Mouse (Mus musculus): ENCODE data around the gene Erf. TPM values are rescaled to one million over a fixed set of nuclear protein-coding genes. Genes with fewer than 3 reads are reported as not detected.

Erf gene
- polyA plus RNA-seq, 1 experiment from 2014 or later = 3.3 TPM

- ATAC-seq (replicated peaks) = no peak
- Histone ChIP-seq H3K27me3 (replicated peaks) (no peaks in the 10 kb centered on the region), H3K36me3 (replicated peaks) (no peaks in the 10 kb centered on the region), H3K27ac (no peak overlapping the region), H3K9me3 (no peaks in the 10 kb centered on the region), H3K4me1 (peaks cover 26% of the 10 kb centered on the region), H3K9ac (no peak overlapping the region), H3K4me3 (no peak overlapping the region), H3K4me2 (no peak overlapping the region)
- WGBS = 59% methylated on average over 7 of the region's 7 CpGs
Measured at GRCm38 (mm10) chr7:25240631-25241030, 9.9 kb downstream of the Erf start.

DNA sequence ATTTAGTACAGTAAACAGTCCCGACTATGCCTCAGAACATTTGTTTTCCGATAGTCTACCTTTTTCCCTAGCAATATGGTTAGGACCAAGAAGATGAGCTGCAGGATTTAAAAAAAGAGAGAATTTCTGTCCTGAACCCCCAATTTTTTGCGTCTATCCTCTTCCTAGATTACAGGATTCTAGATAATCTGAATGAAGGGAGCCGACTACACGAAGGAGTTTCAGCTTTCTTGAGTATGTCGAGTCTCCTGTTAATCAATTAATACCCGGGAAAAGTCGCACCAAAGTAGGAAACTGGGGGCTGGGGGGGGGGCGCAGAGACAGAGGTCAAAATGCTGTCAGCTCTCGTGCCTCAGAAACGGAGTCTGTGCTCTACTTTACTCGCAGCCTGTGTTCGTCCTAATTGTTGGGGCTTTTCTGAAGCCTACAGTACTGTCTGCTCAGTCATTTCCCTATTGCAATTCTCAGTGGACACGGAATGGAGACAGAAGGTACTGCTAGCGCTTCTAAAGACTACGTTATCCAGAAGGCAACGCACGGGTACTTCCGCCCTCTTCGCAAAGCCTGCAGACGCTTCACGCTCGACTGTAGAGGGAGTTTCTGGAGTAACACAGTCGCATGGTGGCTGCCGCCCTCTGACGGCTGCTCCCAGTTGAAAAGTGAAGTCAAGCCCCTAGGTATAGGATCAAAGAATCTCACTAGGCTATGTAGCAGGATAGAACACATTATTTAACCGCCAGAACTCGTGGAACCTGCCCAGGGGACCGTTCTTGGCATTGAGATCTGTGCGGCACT, 11.5 kb downstream of the Erf start:
- H3K9ac ChIP-seq = peak overlapping the region; percentile 15; the same call in 1 of the 2 replicates
- WGBS = 4% methylated on average over 30 of the region's 30 CpGs
- H3K4me1 ChIP-seq = peaks cover 40% of the 10 kb centered on the region
- H3K4me2 ChIP-seq = peak overlapping the region; percentile 76
- ATAC-seq (replicated peaks) = peak; percentile 58
- peak overlapping the region; percentile 92 for H3K4me3 ChIP-seq
- no peaks in the 10 kb centered on the region for H3K27me3 ChIP-seq (replicated peaks)
- 0 out of 2 replicates have a peak, but pooled peaks cover 7% of the 10 kb centered on the region for H3K36me3 ChIP-seq (replicated peaks)
- no peaks in the 10 kb centered on the region for H3K9me3 ChIP-seq
- H3K27ac ChIP-seq = peak overlapping the region; percentile 85

DNA sequence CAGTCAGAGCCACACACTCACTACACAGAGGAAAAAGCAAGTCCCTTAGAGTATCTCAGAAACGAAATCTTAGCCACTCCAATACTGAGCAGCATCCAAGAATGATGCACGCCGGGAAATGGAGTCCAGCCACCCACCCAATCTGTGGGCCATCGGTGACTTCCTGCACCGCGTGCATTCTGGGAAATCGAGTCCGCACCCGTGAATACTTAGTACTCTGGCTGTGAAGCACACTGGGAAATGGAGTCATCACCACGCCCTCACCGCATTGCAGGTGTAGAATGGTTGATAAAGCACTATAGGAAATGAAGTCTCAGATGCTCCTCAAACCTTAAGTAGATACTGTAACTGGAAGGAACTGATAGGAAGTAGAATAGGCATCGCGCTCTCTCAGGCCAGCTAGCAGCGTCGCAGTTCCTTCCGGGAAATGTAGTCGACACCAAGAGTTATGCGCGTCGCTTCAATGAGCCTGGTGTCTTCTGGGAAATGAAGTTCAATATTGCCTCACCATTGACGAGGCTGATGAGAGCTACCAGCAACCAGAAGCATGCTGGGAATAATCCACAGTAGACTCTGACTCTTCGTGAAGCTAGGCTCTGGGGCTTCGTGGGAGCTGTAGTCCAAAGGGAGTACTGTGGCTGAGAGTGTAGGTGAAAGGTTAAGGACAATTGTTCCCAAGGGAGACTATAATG, 12.4 kb downstream of the Erf start:
- Histone ChIP-seq H3K36me3 (replicated peaks) (peaks cover 12% of the 10 kb centered on the region; the same call in 1 of the 2 replicates), H3K9ac (peak overlapping the region; percentile 98; the same call in 1 of the 2 replicates), H3K4me3 (peak overlapping the region; percentile 92), H3K9me3 (no peaks in the 10 kb centered on the region), H3K4me1 (peaks cover 40% of the 10 kb centered on the region), H3K27me3 (replicated peaks) (no peaks in the 10 kb centered on the region), H3K4me2 (peak overlapping the region; percentile 76), H3K27ac (peak overlapping the region; percentile 85)
- peak; percentile 93 for ATAC-seq (replicated peaks)
- under 1% methylated on average over 23 of the region's 23 CpGs for WGBS

GRCm38 (mm10) chr7:25237249-25238014, 13.1 kb downstream of the Erf start, which contains the start of gene Gsk3a:
Gene Gsk3a (minus strand): TSS chr7:25237851.
- H3K36me3 ChIP-seq (replicated peaks) = peaks cover 19% of the 10 kb centered on the region; the same call in 1 of the 2 replicates
- H3K4me3 ChIP-seq = peak within 1 kb of the TSS; percentile 92
- H3K9me3 ChIP-seq = no peaks in the 10 kb centered on the region
- ATAC-seq (replicated peaks) = peak; percentile 90
- peaks cover 40% of the 10 kb centered on the region for H3K4me1 ChIP-seq
- H3K9ac ChIP-seq = peak within 1 kb of the TSS; percentile 98
- peak within 1 kb of the TSS; percentile 85 for H3K27ac ChIP-seq
- WGBS = under 1% methylated on average over 75 of the region's 76 CpGs
- H3K27me3 ChIP-seq (replicated peaks) = no peaks in the 10 kb centered on the region
- peak within 1 kb of the TSS; percentile 76 for H3K4me2 ChIP-seq

DNA sequence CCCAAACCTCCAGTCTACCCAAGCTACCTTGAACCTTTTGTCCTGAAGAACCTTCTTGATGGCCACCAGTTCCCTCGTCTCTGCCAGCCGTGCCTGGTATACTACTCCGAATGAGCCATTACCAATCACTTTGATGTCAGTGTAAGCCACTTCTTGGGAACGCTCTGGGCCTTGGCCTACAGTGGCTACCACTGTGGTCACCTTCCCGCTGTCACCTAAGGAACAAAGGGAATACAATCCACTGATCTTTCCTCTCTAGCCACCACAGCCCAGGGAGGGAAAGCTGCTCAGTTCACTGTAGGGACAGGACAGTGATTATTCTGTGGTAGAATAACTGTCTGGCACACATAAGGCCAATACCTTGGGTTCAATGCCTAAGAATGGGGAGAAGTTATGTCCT, 15.0 kb downstream of the Erf start:
- peaks cover 40% of the 10 kb centered on the region for H3K4me1 ChIP-seq
- peaks cover 37% of the 10 kb centered on the region for H3K36me3 ChIP-seq (replicated peaks)
- no peak overlapping the region; the same call in 1 of the 2 replicates for H3K9ac ChIP-seq
- H3K4me2 ChIP-seq = no peak overlapping the region
- 0 out of 2 replicates have a peak overlapping the region, but pooled peaks have one; percentile 3 for H3K4me3 ChIP-seq
- H3K27me3 ChIP-seq (replicated peaks) = no peaks in the 10 kb centered on the region
- WGBS = 92% methylated on average over 5 of the region's 5 CpGs
- no peak overlapping the region for H3K27ac ChIP-seq
- no peak for ATAC-seq (replicated peaks)
- no peaks in the 10 kb centered on the region for H3K9me3 ChIP-seq

DNA sequence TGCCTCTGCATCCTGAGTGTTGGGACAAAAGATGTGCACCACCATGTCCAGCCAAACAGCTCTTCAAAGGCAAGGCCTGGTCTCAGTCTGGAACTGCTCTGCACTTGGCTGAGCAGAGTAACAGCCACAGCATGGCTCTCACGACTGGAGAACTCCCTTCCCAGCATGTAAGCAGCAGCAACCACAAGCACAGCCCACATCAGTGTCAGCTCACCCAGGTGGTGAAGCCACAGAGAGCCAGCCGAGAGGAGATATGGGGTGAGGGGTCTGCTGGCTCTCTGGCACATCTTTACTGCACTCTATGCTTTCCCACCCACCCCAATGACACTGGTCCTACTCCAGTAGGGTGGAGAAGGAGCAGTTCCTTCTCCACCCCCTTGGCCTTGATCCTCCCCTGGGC, 17.5 kb downstream of the Erf start:
- no peak overlapping the region for H3K27ac ChIP-seq
- WGBS = 83% methylated on average over 2 of the region's 2 CpGs
- no peak overlapping the region for H3K4me3 ChIP-seq
- no peaks in the 10 kb centered on the region for H3K9me3 ChIP-seq
- H3K27me3 ChIP-seq (replicated peaks) = no peaks in the 10 kb centered on the region
- H3K36me3 ChIP-seq (replicated peaks) = peaks cover 54% of the 10 kb centered on the region
- no peak overlapping the region for H3K9ac ChIP-seq
- peaks cover 28% of the 10 kb centered on the region for H3K4me1 ChIP-seq
- ATAC-seq (replicated peaks) = no peak
- H3K4me2 ChIP-seq = no peak overlapping the region

DNA sequence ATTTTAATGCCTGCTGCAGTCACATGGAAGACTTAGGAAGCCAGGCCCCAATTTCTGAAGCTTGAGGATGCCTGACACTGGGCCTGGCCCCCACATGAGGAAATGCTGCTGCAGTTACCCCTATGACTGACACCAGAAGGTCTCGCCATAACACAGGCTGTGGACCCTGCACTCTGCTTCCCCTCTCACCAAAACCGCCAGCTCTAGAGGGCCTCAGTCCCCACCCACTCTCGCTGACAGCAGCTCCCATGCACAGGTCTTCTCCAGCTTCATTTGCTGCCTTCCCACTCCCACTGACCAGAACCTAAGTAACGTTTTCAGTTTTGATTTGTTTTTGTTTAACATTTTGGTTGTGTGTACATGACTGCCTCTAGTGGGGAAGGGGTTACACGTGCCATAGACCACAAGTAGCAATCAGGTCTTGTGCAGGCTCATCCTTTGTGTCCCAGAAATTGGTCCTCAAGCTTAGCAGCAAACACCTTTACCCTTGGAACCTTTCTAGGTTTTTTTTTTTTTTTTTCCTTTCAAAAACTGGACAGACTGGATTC, 18.4 kb downstream of the Erf start:
- Histone ChIP-seq H3K4me2 (no peak overlapping the region), H3K27me3 (replicated peaks) (no peaks in the 10 kb centered on the region), H3K36me3 (replicated peaks) (peaks cover 58% of the 10 kb centered on the region), H3K4me1 (peaks cover 28% of the 10 kb centered on the region), H3K27ac (no peak overlapping the region), H3K4me3 (no peak overlapping the region), H3K9ac (no peak overlapping the region), H3K9me3 (no peaks in the 10 kb centered on the region)
- WGBS = 60% methylated on average over 5 of the region's 5 CpGs
- ATAC-seq (replicated peaks) = no peak

DNA sequence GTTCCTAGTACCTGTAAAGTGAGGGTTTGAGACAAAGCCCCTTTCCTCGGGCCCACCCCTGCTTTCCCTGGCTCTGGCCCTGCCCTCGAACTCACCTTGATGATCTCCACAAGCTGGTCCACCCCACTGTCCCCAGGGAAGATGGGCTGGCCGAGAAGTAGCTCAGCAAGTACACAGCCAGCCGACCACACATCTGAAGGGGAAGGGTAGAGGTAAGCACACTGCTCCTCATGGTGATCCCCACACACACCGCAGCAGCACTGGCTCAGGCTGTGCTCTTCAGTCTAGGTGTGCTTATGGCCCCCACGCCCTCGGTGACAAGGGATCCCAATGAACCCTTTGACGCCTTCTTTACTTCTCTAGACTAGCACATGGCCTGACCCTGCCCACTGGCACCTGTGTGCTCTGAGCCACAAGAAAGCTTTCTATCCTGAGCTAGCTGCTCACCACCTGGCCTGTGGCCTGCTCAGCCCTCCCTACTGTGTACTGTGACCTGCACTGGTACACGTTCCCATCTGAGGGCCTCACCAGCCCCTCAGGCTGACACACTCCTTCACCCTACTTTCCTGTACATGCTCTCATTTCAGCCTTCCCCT, 19.8 kb downstream of the Erf start:
- Histone ChIP-seq H3K9ac (no peak overlapping the region), H3K4me1 (peaks cover 15% of the 10 kb centered on the region), H3K4me2 (no peak overlapping the region), H3K27me3 (replicated peaks) (no peaks in the 10 kb centered on the region), H3K9me3 (no peaks in the 10 kb centered on the region), H3K4me3 (no peak overlapping the region), H3K36me3 (replicated peaks) (peaks cover 71% of the 10 kb centered on the region), H3K27ac (no peak overlapping the region)
- WGBS = 92% methylated on average over 9 of the region's 9 CpGs
- no peak for ATAC-seq (replicated peaks)

DNA sequence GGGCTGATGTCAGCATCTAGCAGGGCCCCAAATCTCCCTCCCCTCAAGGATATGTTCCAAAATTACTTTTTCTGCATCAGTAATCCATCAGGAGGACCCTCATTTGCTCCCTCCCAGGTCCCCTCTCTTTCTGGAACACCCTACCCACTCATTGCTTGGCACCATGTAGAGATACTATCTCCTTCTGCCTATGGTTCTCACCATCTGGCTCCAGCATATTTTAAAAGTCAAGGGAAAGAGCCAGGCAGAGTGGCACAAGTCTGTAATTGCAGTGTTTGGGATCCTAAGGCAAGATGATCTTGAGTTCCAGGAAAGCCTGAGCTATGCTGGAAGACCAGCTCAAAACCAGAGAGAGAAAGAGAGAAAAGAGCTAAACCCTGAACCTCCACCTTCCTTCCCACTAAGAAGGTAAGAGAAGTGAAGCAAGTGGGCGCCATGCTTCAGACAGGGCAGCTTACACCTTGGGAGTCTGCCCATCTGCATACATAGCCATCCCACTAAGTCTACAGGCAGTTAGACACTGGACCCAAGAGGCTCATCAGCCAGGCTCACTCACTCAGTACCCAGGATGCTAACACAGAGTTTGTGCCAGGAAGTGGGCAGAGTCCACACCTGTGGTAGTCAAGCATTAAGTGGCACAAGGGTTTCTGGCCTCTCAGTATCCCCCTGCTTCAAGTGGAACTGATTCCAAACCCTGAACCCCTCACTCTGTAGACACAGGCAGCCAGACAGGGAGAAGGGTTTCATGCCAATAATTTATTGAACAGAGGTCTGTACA, 22.8 kb downstream of the Erf start:
- Histone ChIP-seq H3K27me3 (replicated peaks) (no peaks in the 10 kb centered on the region), H3K9ac (no peak overlapping the region), H3K4me2 (no peak overlapping the region), H3K36me3 (replicated peaks) (peaks cover 66% of the 10 kb centered on the region), H3K4me3 (no peak overlapping the region), H3K4me1 (no peaks in the 10 kb centered on the region), H3K27ac (no peak overlapping the region), H3K9me3 (no peaks in the 10 kb centered on the region)
- WGBS = 91% methylated on average over 1 of the region's 1 CpGs
- ATAC-seq (replicated peaks) = no peak

GRCm38 (mm10) chr7:25222275-25222967, 28.1 kb downstream of the Erf start:
- Histone ChIP-seq H3K27ac (no peak overlapping the region), H3K9ac (0 out of 2 replicates have a peak overlapping the region, but pooled peaks have one; percentile 63), H3K4me2 (peak overlapping the region; percentile 90), H3K4me1 (peaks cover 36% of the 10 kb centered on the region), H3K27me3 (replicated peaks) (no peaks in the 10 kb centered on the region), H3K9me3 (no peaks in the 10 kb centered on the region), H3K36me3 (replicated peaks) (peaks cover 26% of the 10 kb centered on the region), H3K4me3 (peak overlapping the region; percentile 59)
- WGBS = 84% methylated on average over 10 of the region's 10 CpGs
- ATAC-seq (replicated peaks) = no peak
